Mouse (Mus musculus) embryonic fibroblast, embryonic 13.5 days (primary cell): ENCODE measurements around the gene Trmt2a.

ENCODE experiments used
- CTCF ChIP-seq: IDR thresholded peaks from 2 replicates; pipeline ENCODE4 v1.5.1; 2011; ENCODE audit warnings: mild to moderate bottlenecking, control low read depth, low read length, moderate library complexity, borderline replicate concordance; ENCODE audit not compliant: insufficient read depth
- POLR2A ChIP-seq: IDR thresholded peaks from 2 replicates; pipeline ENCODE4 v1.6.1; 2011; ENCODE audit warnings: low read depth, mild to moderate bottlenecking, control low read depth, low read length, moderate library complexity

DNA sequence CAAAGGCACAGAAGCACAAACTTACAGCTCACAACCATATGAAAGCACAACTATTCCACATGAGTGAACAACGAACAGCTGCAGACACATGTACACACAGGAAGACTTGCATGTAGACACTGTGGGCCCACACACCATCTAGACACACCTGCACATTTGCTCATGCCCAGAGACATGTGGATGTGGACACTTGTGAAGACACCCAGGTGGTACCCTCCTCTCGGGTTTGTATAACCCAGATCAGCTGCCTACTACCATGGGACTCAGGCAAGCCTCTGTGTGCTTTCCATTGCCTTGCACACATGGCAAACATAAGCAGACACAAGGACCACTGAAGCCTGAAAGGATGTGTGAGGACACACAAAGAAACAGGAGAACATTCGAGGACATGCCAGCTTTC lies 17.4 kb upstream of the Trmt2a start:
- TF ChIP-seq CTCF (no peak), POLR2A (no peak)
